In genomic region chr13:49544279-49544678, GRCm38 (mm10) we compare ENCODE assay signal across 13 mouse cellular contexts. TPM values are rescaled to one million over a fixed set of nuclear protein-coding genes. Genes with fewer than 3 reads are reported as not detected.
A peak's percentile ranks its signal among the peaks of the same experiment; 100 is the strongest.
DNase-seq lines count a peak whose midpoint lies in the region; ATAC-seq lines count a peak whose summit lies in the region.
"Had no signal": no experiment of that assay in that cellular context is flagged by ENCODE, and none has a peak within 500 bp of the region (broad histone marks: within the 10 kb centered on the region; RNA-seq: fewer than 3 reads in every experiment).

Gene Aspn (plus strand): TSS chr13:49544443.

- 56% methylated on average over 3 of the region's 3 CpGs for WGBS in intestine, embryonic 16.5 days

- H3K9me3 ChIP-seq in intestine, embryonic 16.5 days (ENCODE audit: control insufficient read depth, low read length) = no peaks in the 10 kb centered on the region
- H3K9me3 ChIP-seq: forebrain, embryonic 12.5 days; hindbrain, embryonic 10.5 days had no signal

- H3K36me3 ChIP-seq in intestine, embryonic 16.5 days (ENCODE audit: control insufficient read depth, insufficient read depth, low read length) = no peaks in the 10 kb centered on the region
- H3K36me3 ChIP-seq: forebrain, embryonic 12.5 days; hindbrain, embryonic 10.5 days had no signal

- H3K4me2 ChIP-seq in intestine, embryonic 16.5 days (ENCODE audit: low read depth, low read length) = no peak within 1 kb of the TSS
- H3K4me2 ChIP-seq: forebrain, embryonic 12.5 days had no signal

- no peaks in the 10 kb centered on the region for H3K4me1 ChIP-seq in intestine, embryonic 16.5 days (ENCODE audit: control insufficient read depth, insufficient read depth, low read length)
- H3K4me1 ChIP-seq: forebrain, embryonic 12.5 days; hindbrain, embryonic 10.5 days had no signal

- ATAC-seq in intestine, embryonic 16.5 days = no peak
- ATAC-seq: Patski had no signal

- DNase-seq in gastrocnemius, postnatal 10 days = no peak
- no peak for DNase-seq in gastrocnemius, adult 8-10 months (ENCODE audit: low spot score in 2 of 2)
- peak; percentile 82 for DNase-seq in adipocyte (ENCODE audit: low spot score)
- peak; percentile 31 to 32 for DNase-seq in heart, adult 9 months (ENCODE audit: low spot score in 2 of 2)
- no peak for DNase-seq in yolk sac, embryonic 10.5 days (ENCODE audit: low spot score)
- DNase-seq in cerebellum, postnatal 10 days = no peak
- no peak for DNase-seq in kidney, postnatal 25 days
- DNase-seq: lung, postnatal 14 days had no signal

- H3K9ac ChIP-seq in intestine, embryonic 16.5 days (ENCODE audit: low read depth, low read length) = no peak within 1 kb of the TSS
- H3K9ac ChIP-seq: forebrain, embryonic 12.5 days had no signal

- no peaks in the 10 kb centered on the region for H3K27me3 ChIP-seq in intestine, embryonic 16.5 days (replicated peaks; ENCODE audit: control insufficient read depth, insufficient read depth, low read length)
- H3K27me3 ChIP-seq: forebrain, embryonic 12.5 days; Patski had no signal

- 0 out of 2 replicates have a peak within 1 kb of the TSS, but pooled peaks have one; percentile 5 for H3K27ac ChIP-seq in intestine, embryonic 16.5 days (ENCODE audit: low read length)
- H3K27ac ChIP-seq: forebrain, embryonic 12.5 days; hindbrain, embryonic 10.5 days had no signal

- no peak within 1 kb of the TSS for H3K4me3 ChIP-seq in intestine, embryonic 16.5 days (ENCODE audit: low read length)
- H3K4me3 ChIP-seq: forebrain, embryonic 12.5 days; hindbrain, embryonic 10.5 days had no signal

RNA-seq across cellular contexts. Expression of gene Aspn, which starts in this region (rescaled TPM):
- total RNA-seq in gastrocnemius, postnatal 10 days (2021) = 10 to 100 TPM; 70.9 to 90.6 TPM
- 10 to 100 TPM in 2 of 4 experiments, 1 to 10 TPM in 2; 6.7 to 15.4 (median 9.9) TPM for total RNA-seq in gastrocnemius, adult 8-10 months (2022)
- 25.7 and 27.1 TPM in 2 replicates for polyA plus RNA-seq in intestine, embryonic 16.5 days (2015; fragmentation: Nextera tagmentation; extraction: Ambion mirVana)
- total RNA-seq: common myeloid progenitor, adult 5-6 weeks had no signal
- polyA plus RNA-seq: Patski had no signal

Comparison
In these comparisons a context has a peak if more than half of its experiments do, and no peak if none do; other contexts are left out.
1. RNA of gene Aspn (total RNA-seq): 70.9 to 90.6 TPM in gastrocnemius, postnatal 10 days; 6.7 to 15.4 TPM in gastrocnemius, adult 8-10 months; every median in the first group is over 4 times any median in the second.
2. DNase-seq: peak in adipocyte (single experiment) and heart, adult 9 months (2 of 2); none in gastrocnemius, postnatal 10 days (single experiment), gastrocnemius, adult 8-10 months (0 of 2), yolk sac, embryonic 10.5 days (single experiment), cerebellum, postnatal 10 days (0 of 2) and kidney, postnatal 25 days (0 of 2).